Mouse (Mus musculus): ENCODE data around the gene Bco2. TPM values are rescaled to one million over a fixed set of nuclear protein-coding genes. Genes with fewer than 3 reads are reported as not detected.

Gene Bco2
- total RNA-seq, 2 experiments from 2014 or later = 4.0 to 4.1 TPM

Other genes with a start within 250 kb of the Bco2 start
- gene Rpl10-ps3, start 210.2 kb downstream of the Bco2 start, total RNA-seq (2021) = 100 to 1,000 TPM; 378 to 414 TPM
- under 1 TPM in 1 of 2 experiments, not detected in 1; 0.25 TPM for gene Plet1, start 60.7 kb downstream of the Bco2 start, total RNA-seq (2021)
- 10 to 100 TPM; 30.7 to 36.7 TPM for gene Pts, start 26.5 kb downstream of the Bco2 start, total RNA-seq (2021)
- gene Il18, start 354 bp downstream of the Bco2 start, total RNA-seq (2021) = 10 to 100 TPM; 25.1 to 27.9 TPM
- gene Tex12, start 6.1 kb upstream of the Bco2 start, total RNA-seq (2021) = not detected
- 100 to 1,000 TPM; 118 to 124 TPM for gene Sdhd, start 48.6 kb upstream of the Bco2 start, total RNA-seq (2021)
- 100 to 1,000 TPM; 212 to 222 TPM for gene Timm8b, start 48.7 kb upstream of the Bco2 start, total RNA-seq (2021)
- gene Pih1d2, start 62.1 kb upstream of the Bco2 start, total RNA-seq (2021) = 1 to 10 TPM; 2.3 to 2.8 TPM
- gene Nkapd1, start 62.3 kb upstream of the Bco2 start, total RNA-seq (2021) = 10 to 100 TPM; 18.3 to 19.5 TPM
- 100 to 1,000 TPM; 122 to 124 TPM for gene Dlat, start 104.6 kb upstream of the Bco2 start, total RNA-seq (2021)
- 10 to 100 TPM; 77.1 to 84.1 TPM for gene Dixdc1, start 184.3 kb upstream of the Bco2 start, total RNA-seq (2021)
- 1 to 10 TPM; 1.2 to 1.5 TPM for gene 2310030G06Rik, start 191.4 kb upstream of the Bco2 start, total RNA-seq (2021)
- gene Cryab, start 196.1 kb upstream of the Bco2 start, total RNA-seq (2021) = 100 to 1,000 TPM; 171 to 201 TPM
- gene Hspb2, start 197.2 kb upstream of the Bco2 start, total RNA-seq (2021) = 1 to 10 TPM in 1 of 2 experiments, under 1 TPM in 1; 0.67 to 1.9 TPM
- gene Fdxacb1, start 213.1 kb upstream of the Bco2 start, total RNA-seq (2021) = 1 to 10 TPM; 5.2 to 5.9 TPM
- 10 to 100 TPM; 27.3 to 28.0 TPM for gene Alg9, start 219.8 kb upstream of the Bco2 start, total RNA-seq (2021)
- gene 1110032A03Rik, start 220.3 kb upstream of the Bco2 start, total RNA-seq (2021) = 10 to 100 TPM; 27.4 to 32.7 TPM